Mouse (Mus musculus) ES-CJ7 (cell line): ENCODE data around the gene Slc8b1.

Source experiments
- DNase-seq: peaks from one replicate; pipeline ENCODE4 v3.0.0; 2011; ENCODE audit warnings: low read depth, low spot score

Slc8b1 gene

GRCm38 (mm10) chr5:120510982-120511642, at the start of gene Slc8b1:
Slc8b1 (plus strand) TSS chr5:120511168.
- DNase-seq = peak; percentile 93

- no peak for DNase-seq
These were observed 49.1 kb upstream of the Slc8b1 start for GRCm38 (mm10) chr5:120461902-120462301.

- peak; percentile 77 for DNase-seq
These were observed 46.6 kb upstream of the Slc8b1 start for GRCm38 (mm10) chr5:120464321-120464720.

GRCm38 (mm10) chr5:120465062-120465461, 45.9 kb upstream of the Slc8b1 start:
- DNase-seq = peak; percentile 55

- DNase-seq = no peak
These were observed 45.1 kb upstream of the Slc8b1 start for GRCm38 (mm10) chr5:120465860-120466259.

- DNase-seq = no peak
These were observed 43.9 kb upstream of the Slc8b1 start for GRCm38 (mm10) chr5:120467026-120467425.

GRCm38 (mm10) chr5:120468336-120468735, 42.6 kb upstream of the Slc8b1 start:
- DNase-seq = no peak

GRCm38 (mm10) chr5:120468830-120469229, 42.1 kb upstream of the Slc8b1 start:
- no peak for DNase-seq

GRCm38 (mm10) chr5:120471538-120471937, 39.4 kb upstream of the Slc8b1 start:
- no peak for DNase-seq

- no peak for DNase-seq
These were observed 38.2 kb upstream of the Slc8b1 start, which contains the start of gene Sdsl for GRCm38 (mm10) chr5:120472770-120473169. Sdsl (minus strand) TSS chr5:120472810.

- DNase-seq = no peak
These were observed 37.6 kb upstream of the Slc8b1 start for GRCm38 (mm10) chr5:120473361-120473760.

- DNase-seq = peak; percentile 40
These were observed 35.1 kb upstream of the Slc8b1 start for GRCm38 (mm10) chr5:120475861-120476260.

- DNase-seq = no peak
These were observed 34.7 kb upstream of the Slc8b1 start, which contains the start of gene Sds for GRCm38 (mm10) chr5:120476296-120476695. Sds (plus strand) TSS chr5:120476526.

- DNase-seq = no peak
These were observed 33.0 kb upstream of the Slc8b1 start for GRCm38 (mm10) chr5:120477993-120478392.

- DNase-seq = no peak
These were observed 31.4 kb upstream of the Slc8b1 start for GRCm38 (mm10) chr5:120479538-120479937.

- DNase-seq = no peak
These were observed 29.8 kb upstream of the Slc8b1 start for GRCm38 (mm10) chr5:120481205-120481604.

- DNase-seq = peak; percentile 26
These were observed 27.6 kb upstream of the Slc8b1 start for GRCm38 (mm10) chr5:120483399-120483798.

GRCm38 (mm10) chr5:120487844-120488243, 23.1 kb upstream of the Slc8b1 start:
- DNase-seq = no peak

- DNase-seq = peak; percentile 39
These were observed 20.2 kb upstream of the Slc8b1 start for GRCm38 (mm10) chr5:120490679-120491192.

- DNase-seq = peak; percentile 94
These were observed 18.5 kb upstream of the Slc8b1 start for GRCm38 (mm10) chr5:120492437-120492836.

GRCm38 (mm10) chr5:120493440-120493839, 17.5 kb upstream of the Slc8b1 start:
- DNase-seq = no peak

- DNase-seq = no peak
These were observed 17.0 kb upstream of the Slc8b1 start for GRCm38 (mm10) chr5:120493873-120494395.

GRCm38 (mm10) chr5:120495064-120495702, 15.8 kb upstream of the Slc8b1 start:
- no peak for DNase-seq
